Mouse (Mus musculus) heart, postnatal 10 days (tissue): ENCODE measurements around the gene Cyb5r2. TPM values are rescaled to one million over a fixed set of nuclear protein-coding genes. Genes with fewer than 3 reads are reported as not detected.

Experiments used
- DNase-seq, 2 experiments: peaks; one replicate each; pipeline ENCODE4 v3.0.0; 2021
- intact Hi-C: fragments of 180-260 bp; cut with DNase I; formaldehyde crosslinking; loops from one replicate; pipeline ENCODE4 v1.15.1; 2025
- total RNA-seq, 2 experiments: library from RNA; stranded (reverse); gene quantifications; 2 replicates each; pipeline ENCODE4 v1.2.3; 2021

Gene Cyb5r2
- not detected for total RNA-seq

- DNase-seq = peak; percentile 17 to 40
- intact Hi-C loops = no loop called here
Measured at GRCm38 (mm10) chr7:107757308-107758151, at the start of gene Cyb5r2. Gene Cyb5r2, minus strand, starts transcription at chr7:107758032.

- intact Hi-C loops = no loop called here
Measured at GRCm38 (mm10) chr7:107802138-107802537, 44.3 kb upstream of the Cyb5r2 start.

GRCm38 (mm10) chr7:107801108-107801507, 43.3 kb upstream of the Cyb5r2 start, which contains the start of gene Ovch2:
Gene Ovch2, minus strand, starts transcription at chr7:107801208.
- intact Hi-C loops = no loop called here
- DNase-seq = no peak

More at GRCm38 (mm10) chr7:107802138-107802537, 44.3 kb upstream of the Cyb5r2 start:
- DNase-seq = no peak

- no peak for DNase-seq
- intact Hi-C loops = no loop called here
Measured at GRCm38 (mm10) chr7:107796500-107796899, 38.7 kb upstream of the Cyb5r2 start.

GRCm38 (mm10) chr7:107787977-107788620, 30.3 kb upstream of the Cyb5r2 start:
- DNase-seq = peak; percentile 8 to 35
- intact Hi-C loops = loop anchor here (5.0 kb wide), 2 partner anchors 131 to 571 kb away; no protein-coding TSS in a partner anchor

- intact Hi-C loops = loop anchor here (2.0 kb wide), 1 partner anchor 31 kb away; no protein-coding TSS in a partner anchor
- DNase-seq = peak in 1 of 2 experiments; percentile 18
Measured at GRCm38 (mm10) chr7:107779611-107780010, 21.8 kb upstream of the Cyb5r2 start.

- no peak for DNase-seq
- intact Hi-C loops = loop anchor here (2.0 kb wide), 1 partner anchor 29 kb away; no protein-coding TSS in a partner anchor
Measured at GRCm38 (mm10) chr7:107778216-107778615, 20.4 kb upstream of the Cyb5r2 start.

GRCm38 (mm10) chr7:107770812-107771211, 13.0 kb upstream of the Cyb5r2 start:
- DNase-seq = no peak
- intact Hi-C loops = no loop called here

GRCm38 (mm10) chr7:107756748-107757147, 1.1 kb downstream of the Cyb5r2 start:
- no peak for DNase-seq
- intact Hi-C loops = no loop called here

- peak in 1 of 2 experiments; percentile 18 for DNase-seq
- intact Hi-C loops = no loop called here
Measured at GRCm38 (mm10) chr7:107755905-107756304, 1.9 kb downstream of the Cyb5r2 start.

GRCm38 (mm10) chr7:107752031-107752520, 5.8 kb downstream of the Cyb5r2 start:
- intact Hi-C loops = no loop called here
- no peak for DNase-seq

- DNase-seq = no peak
- intact Hi-C loops = loop anchor here (2.0 kb wide), 2 partner anchors 29 to 89 kb away; no protein-coding TSS in a partner anchor
Measured at GRCm38 (mm10) chr7:107749721-107750120, 8.1 kb downstream of the Cyb5r2 start.

GRCm38 (mm10) chr7:107749270-107749669, 8.6 kb downstream of the Cyb5r2 start:
- intact Hi-C loops = loop anchor here (2.0 kb wide), 2 partner anchors 30 to 88 kb away; no protein-coding TSS in a partner anchor
- peak; percentile 30 to 68 for DNase-seq

- intact Hi-C loops = loop anchor here (2.0 kb wide), 2 partner anchors 31 to 87 kb away; no protein-coding TSS in a partner anchor
- peak; percentile 60 to 79 for DNase-seq
Measured at GRCm38 (mm10) chr7:107747954-107748353, 9.9 kb downstream of the Cyb5r2 start.

GRCm38 (mm10) chr7:107747476-107747875, 10.4 kb downstream of the Cyb5r2 start:
- DNase-seq = no peak
- intact Hi-C loops = no loop called here

- DNase-seq = no peak
- intact Hi-C loops = no loop called here
Measured at GRCm38 (mm10) chr7:107746036-107746435, 11.8 kb downstream of the Cyb5r2 start.

- intact Hi-C loops = no loop called here
Measured at GRCm38 (mm10) chr7:107745111-107745510, 12.7 kb downstream of the Cyb5r2 start.

GRCm38 (mm10) chr7:107744454-107744853, 13.4 kb downstream of the Cyb5r2 start:
- intact Hi-C loops = no loop called here
- DNase-seq = no peak

More at GRCm38 (mm10) chr7:107745111-107745510, 12.7 kb downstream of the Cyb5r2 start:
- DNase-seq = no peak

GRCm38 (mm10) chr7:107742963-107743465, 14.8 kb downstream of the Cyb5r2 start:
- no peak for DNase-seq
- intact Hi-C loops = no loop called here

- peak; percentile 14 to 30 for DNase-seq
- intact Hi-C loops = loop anchor here (2.0 kb wide), 1 partner anchor 78 kb away; no protein-coding TSS in a partner anchor
Measured at GRCm38 (mm10) chr7:107738726-107739125, 19.1 kb downstream of the Cyb5r2 start.

- intact Hi-C loops = no loop called here
- no peak for DNase-seq
Measured at GRCm38 (mm10) chr7:107733162-107733561, 24.7 kb downstream of the Cyb5r2 start.
